Mouse (Mus musculus) hindbrain, embryonic 13.5 days (tissue): Measurements from ENCODE around the gene Mcm2. TPM values are rescaled to one million over a fixed set of nuclear protein-coding genes. Genes with fewer than 3 reads are reported as not detected.

Source experiments
- ATAC-seq: fragments of 200-750 bp; cut with Nextera tagmentation; 2 replicates; pipeline ENCODE4 v1.8.0; 2017; ENCODE audit warnings: moderate TSS enrichment; ENCODE audit not compliant: low FRiP score
- H3K27ac ChIP-seq: fragments of 300-500 bp; sonication (generic); 2 replicates; pipeline ENCODE4 v1.5.1; 2015; ENCODE audit warnings: inconsistent platforms, mild to moderate bottlenecking, moderate library complexity
- H3K27me3 ChIP-seq: fragments of 300-500 bp; sonication (generic); 2 replicates; pipeline ENCODE4 v1.6.1; 2015; ENCODE audit warnings: mild to moderate bottlenecking, inconsistent platforms
- H3K36me3 ChIP-seq: fragments of 300-500 bp; sonication (generic); 2 replicates; pipeline ENCODE4 v1.6.1; 2015; ENCODE audit warnings: mild to moderate bottlenecking, inconsistent platforms
- H3K4me1 ChIP-seq: fragments of 300-500 bp; sonication (generic); replicated peaks from 2 replicates; pipeline ENCODE4 v1.6.1; 2015; ENCODE audit warnings: inconsistent platforms
- H3K4me2 ChIP-seq: fragments of 300-500 bp; sonication (generic); 2 replicates; pipeline ENCODE4 v1.6.1; 2015; ENCODE audit warnings: inconsistent platforms, mild to moderate bottlenecking, moderate library complexity
- H3K4me3 ChIP-seq: fragments of 300-500 bp; sonication (generic); 2 replicates; pipeline ENCODE4 v1.5.1; 2015; ENCODE audit warnings: mild to moderate bottlenecking, inconsistent platforms
- H3K9ac ChIP-seq: fragments of 300-500 bp; sonication (generic); 2 replicates; pipeline ENCODE4 v1.6.1; 2015; ENCODE audit warnings: mild to moderate bottlenecking, inconsistent platforms
- H3K9me3 ChIP-seq: fragments of 300-500 bp; sonication (generic); 2 replicates; pipeline ENCODE4 v1.6.1; 2016; ENCODE audit warnings: inconsistent platforms
- WGBS: fragments of 180-500 bp; shearing (Covaris S2); methylation state at CpG from one replicate; pipeline ENCODE4 v1.1.7; 2015; 5-methylcytosine and 5-hydroxymethylcytosine counted together
- polyA plus RNA-seq: library from polyadenylated mRNA; unstranded; fragments of >200 nt; fragmentation: Nextera tagmentation; extraction: Ambion mirVana; gene quantifications from 2 replicates; pipeline ENCODE4 v1.2.1, GENCODE M21; 2015

The Mcm2 gene
- polyA plus RNA-seq, 1 experiment from 2014 or later: 43.7 TPM

- under 1% methylated on average over 66 of the region's 66 CpGs for WGBS
- Histone ChIP-seq H3K27ac (peak within 1 kb of the TSS; percentile 90), H3K4me1 (peaks cover 59% of the 10 kb centered on the region), H3K9ac (peak within 1 kb of the TSS; percentile 90), H3K4me2 (peak within 1 kb of the TSS; percentile 96), H3K27me3 (no peaks in the 10 kb centered on the region), H3K9me3 (no peaks in the 10 kb centered on the region), H3K36me3 (no peaks in the 10 kb centered on the region), H3K4me3 (peak within 1 kb of the TSS; percentile 85)
- ATAC-seq: peak; percentile 90
Measured at GRCm38 (mm10) chr6:88901947-88902820, 3.6 kb upstream of the Mcm2 start, which contains the start of gene Tpra1. Gene Tpra1, plus strand, starts transcription at chr6:88902251.

GRCm38 (mm10) chr6:88901471-88901870 lies 2.9 kb upstream of the Mcm2 start:
- H3K9me3 ChIP-seq: no peaks in the 10 kb centered on the region
- peak overlapping the region; percentile 85 for H3K4me3 ChIP-seq
- H3K4me2 ChIP-seq: peak overlapping the region; percentile 96
- no peaks in the 10 kb centered on the region for H3K27me3 ChIP-seq
- ATAC-seq: no peak
- peaks cover 60% of the 10 kb centered on the region for H3K4me1 ChIP-seq
- no peaks in the 10 kb centered on the region for H3K36me3 ChIP-seq
- H3K27ac ChIP-seq: peak overlapping the region; percentile 90
- 9% methylated on average over 5 of the region's 5 CpGs for WGBS
- H3K9ac ChIP-seq: peak overlapping the region; percentile 90

- Histone ChIP-seq H3K27me3 (no peaks in the 10 kb centered on the region), H3K9ac (no peak overlapping the region), H3K4me3 (no peak overlapping the region), H3K36me3 (peaks cover 6% of the 10 kb centered on the region; the same call in 1 of the 2 replicates), H3K4me1 (peaks cover 53% of the 10 kb centered on the region), H3K27ac (no peak overlapping the region), H3K4me2 (no peak overlapping the region), H3K9me3 (no peaks in the 10 kb centered on the region)
- ATAC-seq: no peak
- WGBS: 95% methylated on average over 2 of the region's 2 CpGs
Measured at GRCm38 (mm10) chr6:88899628-88900027, 1.0 kb upstream of the Mcm2 start.

GRCm38 (mm10) chr6:88899086-88899485 lies 506 bp upstream of the Mcm2 start:
- no peak for ATAC-seq
- Histone ChIP-seq H3K4me1 (peaks cover 48% of the 10 kb centered on the region), H3K27me3 (no peaks in the 10 kb centered on the region), H3K27ac (no peak overlapping the region), H3K4me2 (peak overlapping the region; percentile 79; the same call in 1 of the 2 replicates), H3K36me3 (peaks cover 10% of the 10 kb centered on the region; the same call in 1 of the 2 replicates), H3K9ac (0 out of 2 replicates have a peak overlapping the region, but pooled peaks have one; percentile 19), H3K4me3 (0 out of 2 replicates have a peak overlapping the region, but pooled peaks have one; percentile 54), H3K9me3 (no peaks in the 10 kb centered on the region)
- WGBS: 63% methylated on average over 4 of the region's 4 CpGs

GRCm38 (mm10) chr6:88897246-88897645 lies 1.3 kb downstream of the Mcm2 start:
- H3K4me2 ChIP-seq: peak overlapping the region; percentile 79
- no peak overlapping the region for H3K27ac ChIP-seq
- 0 out of 2 replicates have a peak overlapping the region, but pooled peaks have one; percentile 5 for H3K4me3 ChIP-seq
- peaks cover 33% of the 10 kb centered on the region for H3K4me1 ChIP-seq
- no peak for ATAC-seq
- 70% methylated on average over 7 of the region's 7 CpGs for WGBS
- H3K27me3 ChIP-seq: no peaks in the 10 kb centered on the region
- no peaks in the 10 kb centered on the region for H3K9me3 ChIP-seq
- peak overlapping the region; percentile 49; the same call in 1 of the 2 replicates for H3K9ac ChIP-seq
- peaks cover 20% of the 10 kb centered on the region for H3K36me3 ChIP-seq

- no peak for ATAC-seq
- Histone ChIP-seq H3K4me1 (peaks cover 26% of the 10 kb centered on the region), H3K9me3 (no peaks in the 10 kb centered on the region), H3K9ac (no peak overlapping the region), H3K27ac (no peak overlapping the region), H3K27me3 (no peaks in the 10 kb centered on the region), H3K36me3 (peaks cover 33% of the 10 kb centered on the region), H3K4me2 (no peak overlapping the region), H3K4me3 (no peak overlapping the region)
- WGBS: 80% methylated on average over 6 of the region's 6 CpGs
Measured at GRCm38 (mm10) chr6:88895943-88896342, 2.6 kb downstream of the Mcm2 start.

GRCm38 (mm10) chr6:88893559-88893958 lies 5.0 kb downstream of the Mcm2 start:
- H3K9me3 ChIP-seq: no peaks in the 10 kb centered on the region
- H3K27me3 ChIP-seq: no peaks in the 10 kb centered on the region
- 64% methylated on average over 5 of the region's 5 CpGs for WGBS
- H3K4me3 ChIP-seq: no peak overlapping the region
- H3K4me1 ChIP-seq: peaks cover 20% of the 10 kb centered on the region
- no peak for ATAC-seq
- no peak overlapping the region for H3K27ac ChIP-seq
- H3K4me2 ChIP-seq: no peak overlapping the region
- H3K9ac ChIP-seq: no peak overlapping the region
- H3K36me3 ChIP-seq: peaks cover 57% of the 10 kb centered on the region

GRCm38 (mm10) chr6:88890832-88891231 lies 7.7 kb downstream of the Mcm2 start:
- Histone ChIP-seq H3K9ac (no peak overlapping the region), H3K4me3 (no peak overlapping the region), H3K27ac (no peak overlapping the region), H3K4me1 (peaks cover 8% of the 10 kb centered on the region), H3K9me3 (no peaks in the 10 kb centered on the region), H3K4me2 (no peak overlapping the region), H3K27me3 (no peaks in the 10 kb centered on the region), H3K36me3 (peaks cover 78% of the 10 kb centered on the region)
- ATAC-seq: no peak
- 94% methylated on average over 7 of the region's 7 CpGs for WGBS

- peaks cover 8% of the 10 kb centered on the region for H3K4me1 ChIP-seq
- no peaks in the 10 kb centered on the region for H3K27me3 ChIP-seq
- H3K4me2 ChIP-seq: no peak overlapping the region
- peaks cover 82% of the 10 kb centered on the region for H3K36me3 ChIP-seq
- no peak overlapping the region for H3K4me3 ChIP-seq
- no peaks in the 10 kb centered on the region for H3K9me3 ChIP-seq
- H3K27ac ChIP-seq: no peak overlapping the region
- H3K9ac ChIP-seq: no peak overlapping the region
- 94% methylated on average over 13 of the region's 13 CpGs for WGBS
- no peak for ATAC-seq
Measured at GRCm38 (mm10) chr6:88889410-88890042, 9.1 kb downstream of the Mcm2 start.

GRCm38 (mm10) chr6:88886417-88886967 lies 12.1 kb downstream of the Mcm2 start:
- 42% methylated on average over 2 of the region's 2 CpGs for WGBS
- Histone ChIP-seq H3K9ac (no peak overlapping the region), H3K9me3 (no peaks in the 10 kb centered on the region), H3K4me3 (no peak overlapping the region), H3K27me3 (no peaks in the 10 kb centered on the region), H3K27ac (peak overlapping the region; percentile 61; the same call in 1 of the 2 replicates), H3K4me1 (peaks cover 8% of the 10 kb centered on the region), H3K4me2 (no peak overlapping the region), H3K36me3 (peaks cover 74% of the 10 kb centered on the region)
- peak; percentile 50 for ATAC-seq

- Histone ChIP-seq H3K9ac (no peak overlapping the region), H3K27ac (peak overlapping the region; percentile 61), H3K4me3 (no peak overlapping the region), H3K36me3 (peaks cover 67% of the 10 kb centered on the region), H3K4me1 (peaks cover 8% of the 10 kb centered on the region), H3K27me3 (no peaks in the 10 kb centered on the region), H3K9me3 (no peaks in the 10 kb centered on the region), H3K4me2 (no peak overlapping the region)
- WGBS: 81% methylated on average over 12 of the region's 12 CpGs
- ATAC-seq: no peak
Measured at GRCm38 (mm10) chr6:88885644-88886416, 12.8 kb downstream of the Mcm2 start.
